Mouse (Mus musculus) embryonic fibroblast, embryonic 13.5 days (primary cell): Measurements from ENCODE around the gene Metap1d.

Experiments used
- CTCF ChIP-seq: IDR thresholded peaks from 2 replicates; pipeline ENCODE4 v1.5.1; 2011; ENCODE audit warnings: mild to moderate bottlenecking, control low read depth, low read length, moderate library complexity, borderline replicate concordance; ENCODE audit not compliant: insufficient read depth
- POLR2A ChIP-seq: IDR thresholded peaks from 2 replicates; pipeline ENCODE4 v1.6.1; 2011; ENCODE audit warnings: low read depth, mild to moderate bottlenecking, control low read depth, low read length, moderate library complexity

DNA sequence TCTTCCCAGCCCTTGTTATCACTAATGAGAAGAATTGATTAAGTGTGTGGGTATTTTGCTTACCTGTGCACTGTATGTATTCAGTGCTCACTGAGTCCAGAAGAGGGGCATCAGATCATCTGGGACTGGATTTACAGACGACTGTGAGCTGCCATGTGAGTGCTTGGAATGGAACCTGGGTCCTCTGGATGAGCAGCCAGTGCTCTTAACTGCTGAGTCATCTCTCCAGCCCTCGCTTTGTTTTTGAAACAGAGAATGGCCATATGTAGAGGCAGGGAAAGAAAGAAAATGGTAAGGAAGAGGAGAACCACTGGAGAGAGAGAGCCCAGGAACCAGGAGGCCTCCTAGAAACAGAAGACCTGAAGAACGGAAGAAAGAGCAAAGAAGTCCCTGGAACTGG is 9.5 kb downstream of the Metap1d start:
- TF ChIP-seq POLR2A (no peak), CTCF (no peak)
